Mouse (Mus musculus) CD8-positive naive resting alpha-beta T cell, adult 2 months (primary cell): ENCODE measurements around the gene Alkbh6.
A peak's percentile ranks its signal among the peaks of the same experiment; 100 is the strongest.

Experiments
- DNase-seq, 2 experiments: peaks; one replicate each; pipeline ENCODE4 v3.0.0; 2022; ENCODE audit warnings: low read depth in 2 of 2, low spot score in 2 of 2

Alkbh6 gene

DNA sequence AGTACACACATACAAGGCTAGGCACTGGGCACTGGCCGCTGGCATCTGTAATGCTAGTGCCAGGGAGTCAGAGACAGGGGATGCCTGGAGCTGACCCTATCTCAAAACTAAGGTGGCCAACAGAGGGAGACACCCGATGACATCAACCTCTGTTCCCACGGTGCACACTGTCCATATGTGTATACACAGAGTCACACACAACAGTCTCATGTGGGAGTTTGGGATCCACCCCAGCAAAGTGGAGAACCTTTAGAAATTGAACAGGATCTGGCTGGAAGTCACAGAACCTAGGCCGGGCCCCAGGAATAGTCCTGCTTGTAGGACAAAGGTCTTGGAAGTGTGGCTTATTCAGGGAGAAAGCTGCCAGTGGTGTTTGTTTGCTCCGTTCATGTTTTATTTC, 14.2 kb upstream of the Alkbh6 start:
- DNase-seq, result no peak

DNA sequence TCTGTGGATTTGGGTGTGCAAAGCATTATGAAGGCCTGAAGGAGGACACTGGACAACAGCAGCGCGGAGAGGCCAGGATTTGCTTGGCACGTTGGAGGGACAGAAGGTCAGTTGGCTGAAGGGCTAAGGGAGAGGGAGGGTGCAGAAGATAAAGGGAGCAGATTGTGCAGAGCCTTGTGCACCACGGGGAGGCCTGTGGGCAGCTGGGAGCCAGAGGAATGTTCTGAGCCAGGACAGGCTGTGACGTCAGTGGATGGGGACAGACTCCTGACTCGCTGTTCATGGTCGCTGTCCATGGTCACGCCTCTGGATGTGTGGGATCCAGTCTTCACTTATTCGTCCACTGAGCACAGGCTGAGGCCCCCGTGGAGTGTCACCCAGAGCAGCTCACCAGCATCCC, 13.4 kb upstream of the Alkbh6 start:
- DNase-seq, result no peak

DNA sequence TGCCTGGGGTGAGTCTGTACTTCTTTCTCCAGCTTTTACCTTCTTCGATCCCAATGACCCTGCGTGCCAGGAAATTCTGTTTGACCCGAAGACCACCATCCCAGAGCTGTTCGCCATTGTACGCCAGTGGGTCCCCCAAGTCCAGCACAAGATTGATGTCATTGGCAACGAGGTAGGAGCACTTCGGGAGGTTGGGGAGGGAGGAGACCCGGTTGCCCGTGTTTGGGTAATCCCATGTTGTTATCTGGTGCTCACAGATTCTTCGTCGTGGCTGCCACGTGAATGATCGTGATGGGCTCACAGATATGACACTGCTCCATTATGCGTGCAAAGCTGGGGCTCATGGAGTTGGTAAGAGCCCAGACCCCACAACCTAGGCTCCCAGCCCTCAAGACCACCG, 11.7 kb upstream of the Alkbh6 start:
- DNase-seq, result no peak

DNA sequence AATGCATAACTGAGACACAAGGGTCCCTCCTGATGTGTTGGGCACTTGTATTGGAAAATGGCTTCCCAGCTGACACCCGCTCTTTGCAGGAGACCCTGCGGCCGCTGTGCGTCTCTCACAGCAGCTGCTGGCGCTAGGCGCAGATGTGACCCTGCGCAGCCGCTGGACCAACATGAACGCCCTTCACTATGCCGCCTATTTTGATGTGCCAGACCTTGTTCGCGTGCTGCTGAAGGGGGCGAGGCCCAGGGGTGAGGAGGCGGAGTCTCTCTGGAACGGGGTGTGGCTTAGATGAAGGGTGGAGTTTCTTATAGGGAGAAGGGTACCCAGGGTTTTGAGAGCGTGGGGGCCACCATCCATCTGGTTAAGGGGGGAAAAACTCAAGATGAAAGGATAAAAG, 11.3 kb upstream of the Alkbh6 start:
- DNase-seq, result no peak

DNA sequence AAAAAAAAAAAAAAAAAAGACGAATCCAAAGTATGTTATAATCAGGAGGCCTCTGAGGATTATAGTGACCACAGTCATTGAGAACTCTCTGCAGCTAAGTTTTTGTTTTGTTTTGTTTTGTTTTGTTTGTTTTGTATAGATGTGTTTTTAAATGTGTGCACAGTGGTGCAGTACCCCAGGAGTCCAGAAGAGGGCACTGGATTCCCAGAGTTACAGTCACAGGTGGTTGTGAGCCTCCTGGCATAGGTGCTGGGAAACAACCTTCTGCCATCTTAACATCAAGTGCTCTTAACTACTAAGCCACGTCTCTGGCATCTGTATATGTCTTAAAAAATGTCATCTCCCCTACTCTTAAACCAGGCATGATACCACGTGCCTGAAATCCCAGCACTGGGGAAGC, 7.6 kb upstream of the Alkbh6 start:
- DNase-seq, result peak; percentile 25 to 46

DNA sequence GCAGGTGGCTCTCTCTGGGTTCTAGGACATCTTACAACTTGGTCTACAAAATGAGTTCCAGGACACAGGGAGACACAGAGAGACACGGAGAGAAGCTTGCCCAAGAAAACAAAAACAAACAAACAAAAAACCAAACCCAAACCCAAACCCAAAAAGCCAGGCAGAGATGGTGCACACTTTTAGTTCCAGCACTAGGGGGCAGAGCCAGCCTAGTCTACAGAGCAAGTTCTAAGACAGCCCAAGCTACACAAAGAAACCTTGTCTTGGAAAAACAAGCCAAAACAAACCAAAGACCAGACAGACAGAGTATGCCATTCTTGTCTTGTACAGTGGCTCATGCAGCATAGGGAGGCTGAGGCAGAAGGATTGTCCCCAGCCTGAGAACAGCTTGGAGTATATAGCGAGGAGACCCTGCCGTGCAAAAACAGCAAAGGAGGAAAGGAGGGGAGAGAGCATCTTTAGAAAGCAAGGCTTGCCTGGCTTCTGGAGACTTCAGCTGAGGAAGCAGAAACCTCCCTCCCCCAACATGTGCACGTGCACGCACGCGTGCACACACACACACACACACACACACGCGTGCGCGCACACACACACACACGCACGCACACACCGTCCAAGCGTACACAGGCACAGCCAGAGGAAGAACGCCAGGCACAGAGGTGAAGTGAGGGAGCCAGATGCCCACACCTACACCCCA, 2.3 kb upstream of the Alkbh6 start:
- no peak for DNase-seq

DNA sequence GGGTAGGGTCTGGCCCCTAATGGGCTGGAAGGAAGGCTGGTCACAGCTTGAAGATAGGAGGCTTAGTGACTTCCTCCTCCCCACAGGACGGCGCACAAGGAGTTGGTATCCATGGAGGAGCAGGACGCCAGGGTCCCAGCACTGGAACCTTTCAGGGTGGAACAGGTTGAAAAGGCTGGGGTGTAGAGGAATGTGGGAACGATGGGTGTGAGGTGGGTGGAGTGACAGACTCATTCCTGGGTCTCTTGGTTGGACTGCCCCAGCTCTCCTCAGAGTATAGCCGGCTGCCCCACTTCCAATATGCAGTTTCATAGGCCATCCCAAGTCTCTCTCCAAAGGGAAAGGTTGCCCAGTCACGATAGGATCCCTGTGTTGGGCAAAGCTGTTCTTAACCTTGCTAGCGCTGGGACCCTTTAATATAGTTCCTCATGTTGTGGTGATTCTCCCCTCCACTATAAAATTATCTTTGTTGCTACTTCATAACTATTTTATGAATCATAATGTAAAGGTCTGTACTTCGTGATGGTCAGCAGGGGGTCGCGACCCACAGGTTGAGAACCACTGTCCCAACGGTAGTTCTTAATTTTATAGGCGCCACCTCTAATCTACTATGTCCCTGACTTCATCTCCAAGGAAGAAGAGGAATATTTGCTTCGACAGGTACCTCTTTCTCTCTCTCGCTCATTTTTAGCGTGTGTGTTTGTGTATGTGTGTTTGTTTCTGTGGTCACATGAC, 1.0 kb downstream of the Alkbh6 start:
- no peak for DNase-seq

DNA sequence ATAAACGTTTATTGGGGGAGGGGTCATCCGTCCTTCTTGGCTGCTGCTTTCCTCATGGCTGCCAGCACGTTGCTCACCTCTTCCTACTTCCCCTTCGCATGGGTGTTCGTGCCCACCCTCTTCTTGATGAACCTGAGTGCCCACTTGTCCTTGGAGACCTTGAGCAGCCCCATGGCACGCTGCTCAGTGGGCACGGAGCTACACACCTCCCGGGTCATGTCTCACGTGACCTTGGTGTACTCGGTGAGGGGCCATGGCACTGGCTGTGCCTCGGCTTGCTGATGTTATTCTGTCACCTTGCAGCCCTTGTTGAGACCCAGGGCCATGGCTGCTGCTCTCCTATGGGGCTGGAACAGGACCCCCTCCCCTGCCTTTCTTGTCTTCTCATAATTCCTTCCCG, 1.6 kb downstream of the Alkbh6 start:
- DNase-seq, result no peak

DNA sequence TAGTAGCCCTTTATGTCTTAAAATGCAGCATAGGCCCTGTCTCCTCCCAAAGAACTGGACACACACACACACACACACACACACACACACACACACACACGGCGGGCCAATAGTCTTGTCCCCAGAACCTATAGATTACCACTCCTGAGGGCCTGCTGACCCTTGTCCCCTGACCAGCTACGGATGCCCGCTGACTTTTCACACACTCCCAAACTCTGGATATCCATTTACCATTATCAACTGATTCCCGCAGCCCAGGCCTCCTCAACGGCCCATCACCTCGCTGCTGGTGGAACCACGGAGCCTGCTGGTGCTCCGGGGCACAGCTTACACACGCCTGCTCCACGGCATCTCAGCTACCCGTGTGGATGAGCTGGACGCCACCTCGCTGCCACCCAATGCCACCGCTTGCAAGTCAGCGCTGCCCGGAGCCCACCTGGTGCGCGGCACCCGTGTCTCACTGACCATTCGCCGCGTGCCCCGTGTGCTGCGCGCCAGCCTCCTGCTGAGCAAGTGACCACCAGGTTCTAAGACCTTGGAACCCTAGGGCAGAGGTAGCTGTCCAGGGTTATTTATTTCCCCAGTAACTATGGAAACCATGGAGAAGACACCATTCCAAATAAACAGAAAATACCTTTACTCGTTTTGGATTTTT, 5.3 kb downstream of the Alkbh6 start:
- no peak for DNase-seq

DNA sequence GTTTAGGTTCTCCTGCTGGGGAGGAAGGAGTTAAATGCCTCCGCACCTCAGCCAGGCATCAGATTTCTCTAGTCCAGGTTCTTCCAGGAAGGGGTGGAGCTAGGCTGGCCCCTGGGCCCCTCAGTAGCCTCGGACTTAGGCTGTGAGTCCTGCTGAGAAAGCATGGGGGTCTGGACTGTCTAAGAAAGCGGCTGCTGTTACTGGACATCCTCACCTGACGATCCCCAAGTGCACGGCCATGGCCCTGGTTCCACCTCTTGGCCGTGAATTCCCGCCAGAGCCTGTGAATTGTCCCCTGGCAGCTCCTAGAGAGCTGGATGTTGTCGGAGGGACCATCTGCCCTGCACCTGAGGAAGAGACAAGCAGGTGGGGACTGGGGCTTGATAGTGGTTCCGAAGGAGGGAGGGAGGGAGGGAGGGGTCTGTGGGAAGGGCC, 6.2 kb downstream of the Alkbh6 start, which contains the start of gene Syne4:
Gene Syne4, plus strand, starts transcription at position 87 of the 435 bp plus-strand sequence.
- DNase-seq, result no peak

DNA sequence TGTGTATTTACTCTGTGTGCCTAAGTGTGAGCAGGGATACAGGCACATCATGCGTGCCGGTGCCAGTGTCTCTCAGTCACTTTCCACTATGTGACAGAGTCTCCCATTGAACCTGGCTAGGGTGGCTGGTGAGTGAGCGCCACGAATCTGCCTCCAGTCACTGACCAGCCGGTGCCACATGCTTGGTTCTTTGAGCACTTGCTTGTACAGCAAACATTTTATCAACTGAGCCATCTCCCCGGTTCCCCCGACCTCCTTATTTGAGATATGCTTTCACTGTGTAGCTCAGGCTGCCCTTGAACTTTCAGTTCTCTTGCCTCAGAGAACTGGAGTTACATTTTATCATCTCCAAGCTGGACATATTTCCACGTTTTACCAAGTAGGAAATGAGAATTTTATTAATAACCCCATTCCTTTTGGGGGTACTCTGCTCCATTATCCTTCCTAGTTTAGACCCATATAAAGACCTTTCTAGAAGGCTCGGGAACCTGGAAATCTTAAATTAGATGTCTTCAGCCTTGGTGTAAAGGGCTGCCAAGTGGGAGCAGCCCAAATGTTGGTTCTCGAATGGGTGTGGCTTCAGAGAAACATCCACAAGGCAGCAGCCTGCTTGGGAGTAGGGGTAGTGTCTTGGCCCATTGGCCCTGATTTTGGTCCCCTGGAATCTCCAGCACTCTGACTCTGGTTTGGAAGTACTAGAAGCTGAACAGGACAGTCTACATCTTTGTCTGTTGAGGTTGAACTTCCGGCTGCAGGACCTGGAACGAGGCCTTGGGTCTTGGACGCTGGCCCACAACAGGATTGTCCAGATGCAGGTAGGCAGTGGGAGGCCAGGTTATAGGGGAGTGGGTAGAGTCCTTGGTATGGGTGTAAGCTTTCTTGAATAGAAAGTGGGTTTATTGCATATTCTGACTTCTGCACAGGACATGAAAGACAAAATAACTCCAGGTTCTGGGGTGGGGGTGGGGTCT, 7.3 kb downstream of the Alkbh6 start:
- DNase-seq, result no peak

DNA sequence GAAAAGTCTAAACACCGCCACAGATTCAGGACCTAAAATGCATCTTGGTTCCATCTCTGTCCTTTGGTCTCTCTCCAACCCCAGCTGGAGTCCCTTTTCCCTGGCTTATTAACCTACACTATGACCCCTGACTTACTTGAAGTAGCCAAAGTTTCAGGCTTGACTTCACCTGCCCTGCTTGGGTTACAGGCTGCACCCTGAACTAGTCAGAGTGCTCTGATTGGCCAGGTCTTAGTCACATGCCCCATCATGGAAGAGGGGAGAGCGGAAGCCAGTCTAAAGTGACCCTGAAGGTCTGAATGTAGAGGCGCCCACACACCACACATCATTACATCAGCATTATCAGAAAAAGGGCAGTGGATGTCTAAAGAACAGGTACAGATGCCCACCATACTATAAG, 9.6 kb downstream of the Alkbh6 start:
- no peak for DNase-seq

DNA sequence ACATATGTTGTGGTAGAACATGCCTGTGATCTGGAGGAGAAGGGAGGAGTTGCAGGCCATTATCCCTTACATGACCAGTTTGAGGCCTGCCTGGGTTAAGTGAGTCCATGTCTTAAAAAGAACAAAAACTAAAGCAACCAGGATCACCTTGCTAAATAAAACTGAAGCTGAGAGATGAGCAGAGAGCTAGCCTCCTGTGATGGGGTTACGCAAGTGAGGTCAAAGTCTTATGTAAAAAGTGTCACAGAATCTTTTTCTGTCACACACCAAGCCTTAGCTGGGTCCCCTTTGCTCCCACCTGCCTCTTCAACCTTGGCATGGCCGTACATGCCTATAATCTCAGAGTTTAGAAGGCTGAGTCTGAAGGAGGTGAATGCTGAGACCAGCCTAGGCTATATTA, 12.4 kb downstream of the Alkbh6 start:
- no peak for DNase-seq

DNA sequence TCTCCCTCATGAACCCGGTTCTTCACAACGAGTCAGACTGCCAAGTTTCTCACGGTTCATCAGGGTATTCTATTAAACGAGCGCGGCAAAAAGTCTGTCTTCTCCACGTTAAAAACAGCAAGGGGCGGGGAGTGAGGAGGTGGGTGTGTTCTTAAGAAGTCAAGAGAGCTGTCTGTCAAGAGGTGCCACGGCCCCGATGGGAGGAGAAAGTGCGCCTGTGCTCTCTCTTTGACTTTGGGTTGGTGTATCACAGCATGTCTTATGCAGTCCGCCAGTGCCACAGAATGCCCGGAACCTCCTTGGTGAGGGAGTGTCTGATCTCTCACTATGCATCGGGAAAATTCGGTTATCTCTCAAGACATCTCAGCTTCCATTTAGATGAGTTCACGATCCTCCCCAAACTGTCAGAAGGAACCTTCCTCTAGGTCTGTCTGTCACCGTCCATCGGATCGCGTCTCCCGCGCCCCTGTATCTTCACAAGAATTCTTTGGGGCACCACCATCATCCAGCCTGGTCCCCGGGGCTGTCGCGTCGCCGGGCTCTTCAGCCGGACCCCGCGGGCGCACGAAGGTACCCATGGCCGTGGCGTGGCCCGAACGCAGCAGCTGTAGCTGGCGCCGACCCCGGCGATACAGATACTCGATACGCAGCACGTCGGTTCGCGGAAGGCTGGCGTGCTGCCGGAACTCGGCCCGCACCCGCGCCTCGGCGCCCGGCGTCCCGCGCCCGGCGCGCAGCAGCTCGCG, 13.2 kb downstream of the Alkbh6 start, which contains the start of gene E130208F15Rik:
Gene E130208F15Rik, plus strand, starts transcription at position 202 of the 746 bp plus-strand sequence.
- peak; percentile 64 to 77 for DNase-seq

DNA sequence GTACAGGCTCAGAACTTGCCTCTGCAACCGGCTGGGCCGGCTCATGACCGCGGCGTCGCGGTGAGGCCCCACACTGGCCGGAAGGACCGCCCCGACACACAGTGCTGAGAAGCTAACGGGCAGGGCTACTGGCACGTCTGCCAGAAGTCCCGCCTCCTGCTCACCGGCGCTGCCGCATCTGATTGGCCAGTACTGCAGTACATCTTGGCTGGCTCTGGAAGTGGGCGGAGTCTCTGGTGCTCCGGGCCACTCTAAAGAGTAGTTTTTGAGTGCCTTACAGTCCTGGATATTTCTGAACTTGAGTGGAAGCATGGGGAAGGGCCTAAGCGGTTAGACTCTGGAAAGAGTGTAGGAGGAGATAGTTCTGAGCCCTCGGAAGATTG, 13.8 kb downstream of the Alkbh6 start:
- peak; percentile 86 to 88 for DNase-seq

DNA sequence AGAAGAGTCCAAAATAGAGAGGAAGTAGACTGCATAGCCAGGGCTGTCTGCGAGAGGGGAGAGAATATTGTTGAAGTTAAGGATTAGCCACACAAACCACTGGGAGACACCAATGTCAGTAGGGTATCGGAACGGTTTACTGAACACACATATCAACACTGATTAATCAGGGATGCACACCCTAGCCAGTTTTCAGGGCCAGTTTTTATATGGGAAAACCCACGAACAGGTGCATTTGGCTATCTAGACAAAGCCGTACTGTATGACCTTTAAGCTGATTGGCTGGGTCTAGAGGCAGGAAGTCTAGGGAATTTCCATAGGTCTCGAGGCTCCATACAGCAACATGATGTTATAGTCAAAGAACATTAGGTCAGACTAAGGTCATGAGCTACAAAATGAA, 14.3 kb downstream of the Alkbh6 start:
- DNase-seq, result no peak

DNA sequence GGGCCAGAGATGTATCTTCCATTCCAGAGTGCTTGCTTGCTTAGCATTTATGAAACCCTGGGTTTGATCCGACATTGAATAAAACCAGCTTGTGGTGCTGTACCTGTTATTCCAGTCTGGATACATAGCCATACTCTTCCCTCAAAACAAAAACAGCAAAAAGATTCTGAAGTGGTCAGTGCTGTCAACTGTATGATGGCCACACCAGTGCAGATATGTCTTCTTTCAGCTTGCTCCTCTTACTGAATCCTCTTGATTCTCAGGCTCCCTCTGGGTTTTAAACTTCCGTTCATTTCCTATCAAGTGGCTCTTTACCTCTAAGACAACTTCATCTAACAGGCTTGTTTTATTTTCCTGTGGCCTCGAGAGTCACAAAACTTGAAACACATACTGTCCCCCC, 15.3 kb downstream of the Alkbh6 start, which contains the start of gene Sdhaf1:
Gene Sdhaf1, minus strand, starts transcription at position 101 of the 400 bp plus-strand sequence.
- no peak for DNase-seq

DNA sequence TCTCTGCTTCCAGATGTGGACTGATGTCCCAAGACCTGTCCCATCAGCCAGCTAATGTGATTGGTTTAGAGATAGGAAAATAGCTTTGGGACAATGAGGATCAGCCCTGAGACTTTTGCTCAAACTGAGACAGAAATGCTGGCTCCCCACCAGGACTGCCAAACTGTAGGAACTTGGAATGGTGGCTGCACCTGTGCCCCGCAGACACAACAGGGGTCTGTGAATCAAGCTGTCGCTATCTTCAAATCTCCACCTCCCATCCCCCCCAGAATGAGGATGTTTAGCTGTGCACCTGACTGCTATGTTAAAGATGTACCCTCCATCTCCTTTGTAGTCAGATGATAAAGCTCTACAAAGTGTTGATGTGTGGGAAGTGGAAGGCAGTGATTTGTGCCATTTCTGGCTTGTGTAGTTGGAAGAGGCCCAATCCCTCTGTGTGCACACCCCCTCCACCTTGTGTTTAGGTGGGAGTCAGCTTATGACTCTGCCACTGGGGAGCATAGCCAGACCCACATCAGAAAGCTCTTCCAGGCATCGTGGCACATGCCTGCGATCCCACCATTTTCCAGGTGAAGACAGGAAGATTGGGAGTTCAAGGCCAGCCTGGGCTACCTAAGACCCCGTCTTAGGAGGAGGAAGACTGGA, 15.9 kb downstream of the Alkbh6 start:
- no peak for DNase-seq

DNA sequence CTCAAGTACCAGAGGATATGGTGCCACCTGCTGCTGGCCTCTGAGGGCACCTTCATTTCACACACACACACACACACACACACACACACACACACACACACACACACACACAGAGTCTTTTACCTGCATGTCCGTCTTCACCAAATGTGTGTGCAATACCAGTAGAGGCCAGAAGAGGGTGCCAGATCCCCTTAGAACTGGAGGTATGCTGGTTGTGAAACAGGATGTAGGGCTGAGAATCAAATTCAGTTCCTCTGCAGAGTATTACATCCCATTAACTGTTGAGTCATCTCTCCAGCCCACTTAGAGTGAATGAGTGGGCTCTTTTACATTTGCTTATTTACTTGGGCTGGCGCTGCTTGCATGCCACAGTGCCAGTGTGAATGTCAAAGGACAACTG, 16.8 kb downstream of the Alkbh6 start:
- peak; percentile 71 to 84 for DNase-seq

DNA sequence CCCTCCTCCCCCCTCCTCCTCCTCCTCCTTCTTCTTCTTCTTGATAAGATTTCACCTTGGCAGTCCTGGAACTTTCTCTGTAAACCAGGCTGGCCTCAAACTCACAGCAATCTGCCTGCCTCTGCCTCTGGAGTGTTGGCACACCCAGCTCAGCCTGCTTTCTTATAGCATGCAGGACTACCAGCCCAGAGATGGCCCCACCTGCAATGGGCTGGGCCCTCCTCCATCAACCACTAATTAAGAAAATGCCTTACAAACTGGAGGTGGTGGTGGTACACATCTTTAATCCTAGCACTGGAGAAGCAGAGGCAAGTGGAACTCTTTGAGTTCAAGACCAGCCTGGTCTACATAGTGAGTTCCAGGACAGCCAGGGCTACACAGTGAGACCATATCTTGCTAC, 17.9 kb downstream of the Alkbh6 start:
- no peak for DNase-seq
